Mouse (Mus musculus) forebrain, embryonic 10.5 days (tissue): Measurements from ENCODE around the gene Olfr692. TPM values are rescaled to one million over a fixed set of nuclear protein-coding genes. Genes with fewer than 3 reads are reported as not detected.
"Not testable (repeated sequence)": the region's sequence is repeated elsewhere in the genome, so short reads cannot be mapped to it uniquely, and the experiment has no call there.

Experiments used
- DNase-seq: peaks from one replicate; pipeline ENCODE4 v3.0.0-alpha.2; 2017; ENCODE audit warnings: low spot score; ENCODE audit errors: extremely low spot score
- H3K27ac ChIP-seq: fragments of 300-500 bp; sonication (generic); 2 replicates; pipeline ENCODE4 v1.5.1; 2016; ENCODE audit warnings: mild to moderate bottlenecking
- H3K27me3 ChIP-seq: fragments of 300-500 bp; sonication (generic); 2 replicates; pipeline ENCODE4 v1.6.1; 2016; ENCODE audit warnings: mild to moderate bottlenecking; ENCODE audit not compliant: poor library complexity, severe bottlenecking
- H3K36me3 ChIP-seq: fragments of 300-500 bp; sonication (generic); replicated peaks from 2 replicates; pipeline ENCODE4 v1.6.1; 2016; ENCODE audit warnings: mild to moderate bottlenecking, moderate library complexity
- H3K4me1 ChIP-seq: fragments of 300-500 bp; sonication (generic); 2 replicates; pipeline ENCODE4 v1.6.1; 2016
- H3K4me3 ChIP-seq: fragments of 300-500 bp; sonication (generic); 2 replicates; pipeline ENCODE4 v1.5.1; 2016; ENCODE audit warnings: mild to moderate bottlenecking, moderate library complexity
- H3K9me3 ChIP-seq: fragments of 300-500 bp; sonication (generic); 2 replicates; pipeline ENCODE4 v1.6.1; 2016; ENCODE audit warnings: mild to moderate bottlenecking, moderate library complexity
- WGBS: fragments of 180-500 bp; shearing (Covaris S2); methylation state at CpG from one replicate; pipeline ENCODE4 v1.1.7; 2016; 5-methylcytosine and 5-hydroxymethylcytosine counted together
- polyA plus RNA-seq: library from polyadenylated mRNA; unstranded; fragments of >200 nt; fragmentation: Nextera tagmentation; extraction: Ambion mirVana; gene quantifications from 2 replicates; pipeline ENCODE4 v1.2.1, GENCODE M21; 2016

Olfr692 gene
- polyA plus RNA-seq, result not detected in 2 replicates

DNA sequence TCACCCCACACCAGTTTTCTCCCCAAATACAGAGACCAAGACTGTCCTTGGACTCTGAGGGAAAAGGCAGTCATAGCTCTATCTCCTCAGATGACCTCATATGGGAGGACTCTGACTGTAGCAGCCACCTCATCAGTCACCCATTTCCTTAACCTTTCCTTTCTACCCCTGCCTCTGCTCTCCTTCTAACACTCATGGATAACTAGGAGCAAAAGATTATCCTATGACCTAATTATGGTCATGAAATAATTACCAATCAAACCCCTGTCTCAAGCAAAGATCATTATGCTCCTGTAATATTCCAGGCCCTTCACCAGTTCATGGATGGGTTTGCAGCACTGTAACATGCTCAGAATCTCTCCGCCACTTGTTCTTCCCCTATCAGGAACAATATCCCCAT is at the start of gene Olfr692:
Gene Olfr692, plus strand, starts transcription at position 301 of the 400 bp plus-strand sequence.
- DNase-seq, result no peak
- Histone ChIP-seq H3K27me3 (no peaks in the 10 kb centered on the region), H3K4me1 (no peaks in the 10 kb centered on the region), H3K4me3 (no peak within 1 kb of the TSS), H3K36me3 (peaks cover 11% of the 10 kb centered on the region), H3K9me3 (no peaks in the 10 kb centered on the region), H3K27ac (no peak within 1 kb of the TSS)
- 95% methylated on average over 1 of the region's 1 CpGs for WGBS

DNA sequence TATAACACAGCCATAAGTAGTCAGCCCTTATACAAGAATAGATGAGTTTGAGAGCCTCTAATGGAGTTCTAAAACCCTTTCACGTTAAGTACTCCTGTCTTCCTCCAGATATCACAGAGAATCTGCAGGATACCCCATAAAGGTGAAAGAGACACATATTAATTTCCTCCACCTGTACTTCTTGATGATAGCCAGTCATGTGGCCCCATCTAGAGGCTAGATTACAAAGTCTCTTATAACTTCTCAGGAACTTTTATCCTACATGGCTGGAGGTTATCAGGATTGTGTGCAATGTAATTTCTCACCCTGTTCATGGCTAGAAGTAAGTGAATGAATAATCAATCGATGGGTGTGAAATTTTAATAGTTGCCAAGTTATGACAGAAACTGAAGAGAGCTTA is 42.7 kb upstream of the Olfr692 start:
- no peaks in the 10 kb centered on the region for H3K4me1 ChIP-seq
- H3K27me3 ChIP-seq, result no peaks in the 10 kb centered on the region
- no peak for DNase-seq
- 74% methylated on average over 2 of the region's 2 CpGs for WGBS
- H3K9me3 ChIP-seq, result no peaks in the 10 kb centered on the region
- no peaks in the 10 kb centered on the region for H3K36me3 ChIP-seq
- H3K27ac ChIP-seq, result no peak overlapping the region
- H3K4me3 ChIP-seq, result no peak overlapping the region

DNA sequence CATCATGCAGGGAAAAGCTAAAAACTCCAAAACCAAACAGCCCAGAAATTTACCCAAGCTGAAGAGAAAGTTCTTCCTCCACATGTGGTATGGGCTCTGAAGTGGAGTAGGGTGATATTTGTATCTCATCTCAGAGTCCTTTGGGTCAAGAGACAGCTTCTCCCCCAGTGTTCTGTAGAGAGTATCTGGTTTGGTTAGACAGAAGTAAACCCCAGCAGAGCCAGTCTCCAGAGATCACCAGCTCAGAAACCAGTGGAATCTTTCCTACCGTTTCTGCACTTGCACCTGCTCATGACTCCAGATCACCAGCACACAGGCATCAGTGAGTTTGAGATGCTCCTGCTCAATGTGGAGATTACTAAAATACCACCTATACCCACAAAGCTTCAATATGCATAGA is 34.0 kb upstream of the Olfr692 start, which contains the start of gene Olfr690:
Gene Olfr690, minus strand, starts transcription at position 101 of the 400 bp plus-strand sequence.
- H3K27ac ChIP-seq, result no peak within 1 kb of the TSS
- 91% methylated on average over 1 of the region's 1 CpGs for WGBS
- DNase-seq, result no peak
- no peaks in the 10 kb centered on the region for H3K9me3 ChIP-seq
- no peaks in the 10 kb centered on the region for H3K4me1 ChIP-seq
- H3K27me3 ChIP-seq, result no peaks in the 10 kb centered on the region
- H3K36me3 ChIP-seq, result no peaks in the 10 kb centered on the region
- H3K4me3 ChIP-seq, result no peak within 1 kb of the TSS

DNA sequence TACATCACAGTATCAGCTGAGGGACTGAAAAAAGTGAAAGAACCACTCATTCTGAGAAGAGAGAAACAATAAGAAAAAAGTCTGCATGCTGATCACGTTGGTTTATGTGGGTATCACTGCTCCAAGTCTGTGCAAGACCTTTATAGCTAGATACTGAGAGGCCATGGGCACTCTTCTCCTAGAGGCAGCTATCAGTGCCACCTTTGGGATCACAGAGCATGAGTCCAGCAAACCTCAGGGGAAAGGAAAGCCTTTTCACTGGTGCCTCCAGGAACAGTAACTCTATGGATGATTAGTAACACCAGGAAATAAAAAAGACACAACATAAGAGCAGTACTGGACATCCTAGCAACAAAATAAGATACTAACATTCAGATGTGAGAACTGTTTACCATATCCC is 25.9 kb upstream of the Olfr692 start, which contains the start of gene Olfr691:
Gene Olfr691, minus strand, starts transcription at position 101 of the 400 bp plus-strand sequence.
- H3K27ac ChIP-seq, result no peak within 1 kb of the TSS
- no peaks in the 10 kb centered on the region for H3K4me1 ChIP-seq
- no peaks in the 10 kb centered on the region for H3K9me3 ChIP-seq
- no peak for DNase-seq
- H3K4me3 ChIP-seq, result no peak within 1 kb of the TSS
- no peaks in the 10 kb centered on the region for H3K36me3 ChIP-seq
- 65% methylated on average over 1 of the region's 1 CpGs for WGBS
- no peaks in the 10 kb centered on the region for H3K27me3 ChIP-seq

DNA sequence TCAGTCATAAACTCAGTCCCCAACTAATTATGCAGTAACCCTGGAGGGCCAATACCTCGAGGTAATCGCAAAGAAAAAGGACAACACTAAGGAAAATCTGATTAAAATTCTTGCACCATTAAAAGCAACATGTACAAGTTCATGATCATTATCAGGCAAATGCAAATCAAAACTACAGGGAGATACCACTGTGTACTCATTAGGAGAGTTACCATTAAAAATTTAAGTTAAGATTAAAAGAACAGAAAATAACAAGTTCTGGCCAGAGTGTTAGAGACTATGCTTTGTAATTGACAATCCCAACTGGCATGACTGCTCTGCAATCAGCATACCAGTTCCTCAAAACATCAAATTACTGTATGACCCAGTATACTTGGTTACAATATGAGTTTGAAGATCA is 25.3 kb upstream of the Olfr692 start:
- 82% methylated on average over 2 of the region's 2 CpGs for WGBS
- H3K36me3 ChIP-seq, result no peaks in the 10 kb centered on the region
- DNase-seq, result no peak
- no peaks in the 10 kb centered on the region for H3K4me1 ChIP-seq
- H3K9me3 ChIP-seq, result no peaks in the 10 kb centered on the region
- H3K4me3 ChIP-seq, result no peak overlapping the region
- H3K27me3 ChIP-seq, result no peaks in the 10 kb centered on the region
- H3K27ac ChIP-seq, result no peak overlapping the region

DNA sequence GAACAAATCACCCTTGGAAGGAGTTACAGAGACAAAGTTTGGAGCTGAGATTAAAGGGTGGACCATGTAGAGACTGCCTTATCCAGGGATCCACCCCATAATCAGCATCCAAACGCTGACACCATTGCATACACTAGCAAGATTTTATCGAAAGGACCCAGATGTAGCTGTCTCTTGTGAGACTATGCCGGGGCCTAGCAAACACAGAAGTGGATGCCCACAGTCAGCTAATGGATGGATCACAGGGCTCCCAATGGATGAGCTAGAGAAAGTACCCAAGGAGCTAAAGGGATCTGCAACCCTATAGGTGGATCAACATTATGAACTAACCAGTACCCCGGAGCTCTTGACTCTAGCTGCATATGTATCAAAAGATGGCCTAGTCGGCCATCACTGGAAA is 12.0 kb upstream of the Olfr692 start:
- H3K4me1 ChIP-seq, DNase-seq, H3K4me3 ChIP-seq, H3K36me3 ChIP-seq, H3K27me3 ChIP-seq, H3K9me3 ChIP-seq, H3K27ac ChIP-seq: not testable (repeated sequence)
- no CpG with 5 or more reads among the region's 5 CpGs for WGBS

DNA sequence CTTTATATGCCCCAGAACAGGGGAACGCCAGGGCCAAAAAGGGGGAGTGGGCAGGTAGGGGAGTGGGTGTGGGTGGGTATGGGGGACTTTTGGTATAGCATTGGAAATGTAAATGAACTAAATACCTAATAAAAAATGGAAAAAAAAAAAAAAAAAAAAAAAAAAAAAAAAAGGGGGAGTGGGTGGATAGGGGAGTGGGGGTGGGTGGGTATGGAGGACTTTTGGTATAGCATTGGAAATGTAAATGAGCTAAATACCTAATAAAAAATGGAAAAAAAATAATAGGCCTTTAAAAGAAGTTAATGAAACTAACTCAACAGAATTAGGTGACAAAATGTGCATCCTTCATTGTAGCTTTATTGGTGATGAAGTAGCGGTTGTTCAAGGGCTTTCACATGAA is 11.5 kb upstream of the Olfr692 start:
- H3K27ac ChIP-seq, H3K4me1 ChIP-seq, H3K4me3 ChIP-seq, DNase-seq, H3K9me3 ChIP-seq, H3K27me3 ChIP-seq, H3K36me3 ChIP-seq: not testable (repeated sequence)
- 97% methylated on average over 1 of the region's 2 CpGs for WGBS

DNA sequence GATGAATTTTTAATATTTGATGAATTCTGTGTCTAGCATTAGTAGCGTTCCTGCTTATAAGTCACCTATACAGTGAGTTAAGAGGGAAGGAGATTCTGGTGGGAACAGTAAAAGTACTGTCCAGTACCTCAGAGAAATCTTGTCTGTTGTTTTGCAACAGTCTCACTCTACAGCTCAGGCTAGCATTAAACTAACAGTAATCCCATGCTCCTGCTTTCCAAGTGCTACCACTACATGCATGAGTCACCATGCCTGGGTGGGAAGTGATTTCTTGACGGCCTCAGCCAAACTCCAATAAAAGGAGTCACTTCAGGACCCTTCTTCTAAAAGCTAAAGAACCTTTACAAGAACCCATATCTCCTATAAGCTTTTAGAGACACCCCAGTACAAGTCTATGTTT is 6.3 kb upstream of the Olfr692 start:
- Histone ChIP-seq H3K4me1 (no peaks in the 10 kb centered on the region), H3K36me3 (no peaks in the 10 kb centered on the region), H3K4me3 (no peak overlapping the region), H3K27ac (no peak overlapping the region), H3K27me3 (no peaks in the 10 kb centered on the region), H3K9me3 (no peaks in the 10 kb centered on the region)
- no peak for DNase-seq
- 87% methylated on average over 2 of the region's 2 CpGs for WGBS

DNA sequence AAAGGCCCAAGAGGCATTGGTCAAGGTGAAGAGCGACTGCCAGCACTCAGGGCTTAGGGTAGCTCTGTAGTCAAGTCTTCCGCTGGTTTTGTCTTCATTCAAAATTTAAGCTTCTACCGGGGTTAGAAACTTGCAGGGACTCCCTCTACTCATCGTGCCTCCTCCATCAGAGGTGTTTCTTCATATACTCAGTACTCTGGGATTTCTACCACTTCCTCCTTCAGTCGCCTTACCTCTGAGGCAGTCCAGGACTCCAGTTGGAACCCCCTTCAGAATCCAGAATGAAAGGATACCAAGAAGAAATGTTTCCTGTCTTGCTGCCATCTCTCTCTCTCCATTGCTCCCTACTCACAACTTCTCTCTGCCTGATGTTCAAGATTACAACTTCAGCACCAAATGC is 762 bp upstream of the Olfr692 start:
- WGBS, result 87% methylated on average over 5 of the region's 5 CpGs
- H3K9me3 ChIP-seq, result no peaks in the 10 kb centered on the region
- no peaks in the 10 kb centered on the region for H3K4me1 ChIP-seq
- H3K27me3 ChIP-seq, result no peaks in the 10 kb centered on the region
- no peak for DNase-seq
- H3K4me3 ChIP-seq, result no peak overlapping the region
- H3K36me3 ChIP-seq, result peaks cover 9% of the 10 kb centered on the region
- H3K27ac ChIP-seq, result no peak overlapping the region

DNA sequence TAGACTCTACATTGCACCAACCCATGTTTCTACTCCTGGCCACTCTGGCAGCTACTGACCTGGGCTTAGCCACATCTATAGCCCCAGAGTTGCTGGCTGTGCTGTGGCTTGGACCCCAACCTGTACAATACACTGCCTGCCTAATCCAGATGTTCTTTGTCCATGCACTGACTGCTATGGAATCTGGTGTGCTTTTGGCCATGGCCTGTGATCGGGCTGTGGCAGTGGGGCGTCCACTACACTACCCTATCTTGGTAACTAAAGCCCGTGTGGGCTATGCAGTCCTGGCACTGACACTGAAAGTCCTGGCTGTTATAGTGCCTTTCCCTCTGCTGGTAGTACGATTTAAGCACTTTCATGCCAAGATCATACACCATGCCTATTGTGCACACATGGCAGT is 491 bp downstream of the Olfr692 start:
- Histone ChIP-seq H3K27me3 (no peaks in the 10 kb centered on the region), H3K4me1 (no peaks in the 10 kb centered on the region), H3K9me3 (no peaks in the 10 kb centered on the region), H3K27ac (no peak overlapping the region), H3K4me3 (no peak overlapping the region), H3K36me3 (peaks cover 16% of the 10 kb centered on the region)
- WGBS, result 89% methylated on average over 4 of the region's 4 CpGs
- no peak for DNase-seq

DNA sequence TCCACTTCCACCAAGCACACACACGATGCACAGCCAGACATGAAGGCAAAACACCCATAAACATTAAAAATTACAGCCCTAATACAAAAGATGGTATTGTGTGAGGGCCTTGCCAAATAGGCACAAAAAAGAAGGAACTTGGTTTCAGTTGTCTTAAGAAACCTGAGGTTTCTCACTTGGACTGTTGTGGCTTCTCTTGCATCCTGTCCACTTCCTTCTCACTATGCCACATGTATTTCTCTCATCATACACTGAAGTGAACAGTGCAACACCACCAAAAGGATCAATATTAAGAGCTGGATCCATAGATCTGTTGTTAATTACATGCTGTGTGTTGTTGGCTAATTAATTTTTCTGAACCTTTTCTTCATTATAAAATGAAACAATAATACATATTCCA is 4.9 kb downstream of the Olfr692 start:
- no peaks in the 10 kb centered on the region for H3K4me1 ChIP-seq
- no peak for DNase-seq
- no peaks in the 10 kb centered on the region for H3K27me3 ChIP-seq
- no peak overlapping the region for H3K4me3 ChIP-seq
- 85% methylated on average over 1 of the region's 1 CpGs for WGBS
- no peak overlapping the region for H3K27ac ChIP-seq
- H3K36me3 ChIP-seq, result peaks cover 56% of the 10 kb centered on the region
- H3K9me3 ChIP-seq, result no peaks in the 10 kb centered on the region

DNA sequence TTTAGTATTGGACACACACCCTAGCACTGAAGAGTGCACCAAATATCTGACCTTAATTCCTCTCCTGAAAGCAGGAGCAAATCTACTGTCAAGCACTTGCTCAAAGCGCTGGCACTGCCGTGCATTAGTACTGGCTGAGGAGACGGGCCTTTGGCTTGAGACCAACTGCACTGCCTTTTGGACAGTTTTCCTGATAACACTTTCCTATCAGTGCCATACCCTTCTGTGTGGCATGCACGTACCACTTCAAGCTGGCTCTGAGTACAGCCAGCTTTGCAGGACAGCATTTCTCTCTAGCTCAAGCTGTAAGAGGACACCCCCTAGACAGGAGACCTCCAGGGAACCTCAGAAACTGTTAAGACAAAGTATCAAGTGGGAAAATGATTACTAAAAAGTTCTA is 5.5 kb downstream of the Olfr692 start:
- no peaks in the 10 kb centered on the region for H3K9me3 ChIP-seq
- H3K27me3 ChIP-seq, result no peaks in the 10 kb centered on the region
- H3K4me1 ChIP-seq, result no peaks in the 10 kb centered on the region
- no peak for DNase-seq
- H3K4me3 ChIP-seq, result no peak overlapping the region
- H3K27ac ChIP-seq, result no peak overlapping the region
- WGBS, result 95% methylated on average over 4 of the region's 4 CpGs
- H3K36me3 ChIP-seq, result peaks cover 62% of the 10 kb centered on the region

DNA sequence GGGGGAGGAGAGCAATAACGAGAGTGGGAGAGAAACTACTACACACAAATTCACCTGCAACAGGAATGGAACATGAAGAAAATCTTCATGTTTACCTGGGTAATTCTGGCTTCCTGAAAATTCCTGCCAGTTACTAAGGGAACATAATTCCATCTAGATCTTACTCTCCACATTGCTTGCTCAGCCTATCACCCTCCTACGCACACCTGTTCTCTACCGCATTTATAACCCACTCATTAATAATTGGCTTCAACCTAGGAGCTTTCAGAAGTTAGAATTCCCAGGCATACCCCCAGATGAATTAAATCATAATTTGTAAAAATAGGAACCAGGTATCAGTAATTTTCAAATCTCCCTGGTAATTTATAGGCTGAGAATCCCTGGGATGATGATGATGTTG is 5.9 kb downstream of the Olfr692 start:
- no peaks in the 10 kb centered on the region for H3K4me1 ChIP-seq
- DNase-seq, result no peak
- peaks cover 66% of the 10 kb centered on the region for H3K36me3 ChIP-seq
- H3K4me3 ChIP-seq, result no peak overlapping the region
- no peaks in the 10 kb centered on the region for H3K27me3 ChIP-seq
- 97% methylated on average over 3 of the region's 3 CpGs for WGBS
- no peaks in the 10 kb centered on the region for H3K9me3 ChIP-seq
- H3K27ac ChIP-seq, result no peak overlapping the region

DNA sequence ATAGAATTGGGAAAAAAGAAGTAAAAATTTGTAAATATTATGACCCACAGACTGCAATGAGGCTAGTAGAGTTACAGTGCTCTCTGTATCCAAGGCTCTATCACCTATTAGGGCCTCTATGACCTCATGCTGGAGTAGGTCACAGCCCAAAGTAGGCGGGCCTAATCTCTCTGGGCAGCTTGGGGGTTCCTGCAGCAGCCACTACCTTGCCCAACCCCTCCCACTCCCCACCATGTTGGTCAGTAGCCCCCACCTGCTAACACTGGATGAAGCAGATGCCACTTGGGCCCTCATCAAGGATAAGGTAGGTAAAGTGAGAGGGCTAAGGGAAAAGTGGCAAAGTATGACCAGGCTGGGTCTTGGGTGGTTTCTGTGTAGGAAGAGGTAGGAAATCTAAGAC is 6.8 kb downstream of the Olfr692 start, which contains the start of gene Gm5901:
Gene Gm5901, plus strand, starts transcription at position 173 of the 400 bp plus-strand sequence.
- no peaks in the 10 kb centered on the region for H3K9me3 ChIP-seq
- H3K4me1 ChIP-seq, result no peaks in the 10 kb centered on the region
- DNase-seq, result no peak
- 78% methylated on average over 1 of the region's 1 CpGs for WGBS
- H3K27ac ChIP-seq, result no peak within 1 kb of the TSS
- H3K36me3 ChIP-seq, result peaks cover 75% of the 10 kb centered on the region
- H3K4me3 ChIP-seq, result no peak within 1 kb of the TSS
- H3K27me3 ChIP-seq, result no peaks in the 10 kb centered on the region
